In genomic region chr2:127627354-127627753, GRCm38 (mm10) we compare ENCODE assay signal across 22 mouse cellular contexts. TPM values are rescaled to one million over a fixed set of nuclear protein-coding genes. Genes with fewer than 3 reads are reported as not detected.
DNase-seq lines count a peak whose midpoint lies in the region; ATAC-seq and TF ChIP-seq lines count a peak whose summit lies in the region.
"Had no signal": no experiment of that assay in that cellular context is flagged by ENCODE, and none has a peak within 500 bp of the region (broad histone marks: within the 10 kb centered on the region; RNA-seq: fewer than 3 reads in every experiment).

No protein-coding gene starts in this region.

- H3K4me2 ChIP-seq in liver, embryonic 12.5 days, result no peak overlapping the region
- H3K4me2 ChIP-seq: embryonic facial prominence, embryonic 12.5 days; heart, embryonic 12.5 days; midbrain, embryonic 12.5 days; neural tube, embryonic 15.5 days had no signal

- H3K4me1 ChIP-seq in liver, embryonic 12.5 days, result no peaks in the 10 kb centered on the region
- H3K4me1 ChIP-seq: embryonic facial prominence, embryonic 12.5 days; heart, embryonic 12.5 days; midbrain, embryonic 12.5 days had no signal

- no peaks in the 10 kb centered on the region for H3K9me3 ChIP-seq in liver, embryonic 12.5 days (replicated peaks)
- H3K9me3 ChIP-seq: embryonic facial prominence, embryonic 12.5 days; heart, embryonic 12.5 days; midbrain, embryonic 12.5 days; neural tube, embryonic 15.5 days had no signal

- DNase-seq in cerebellum, adult 9-10 months, result peak; percentile 10
- no peak for DNase-seq in cerebellum, adult 11 months
- DNase-seq in frontal cortex, postnatal 36 days (ENCODE audit: low spot score in 2 of 2), result peak; percentile 4 to 12
- DNase-seq in frontal cortex, postnatal 10 days (ENCODE audit: low spot score in 2 of 2), result no peak
- no peak for DNase-seq in left cerebral cortex, adult 2 months (ENCODE audit: extremely low spot score in 1 of 2, low spot score in 2 of 2)
- no peak for DNase-seq in left cerebral cortex, postnatal 10 days (ENCODE audit: extremely low spot score in 1 of 2, low spot score in 2 of 2)
- peak; percentile 7 for DNase-seq in embryo, embryonic 10.5 days (ENCODE audit: low spot score)
- DNase-seq: adrenal gland, adult 2 months; heart, postnatal 36 days; kidney, adult 9 months; kidney, postnatal 36 days; lung, adult 2 months; thymus, adult 2 months had no signal

- H3K36me3 ChIP-seq in liver, embryonic 12.5 days, result no peaks in the 10 kb centered on the region
- H3K36me3 ChIP-seq: embryonic facial prominence, embryonic 12.5 days; heart, embryonic 12.5 days; midbrain, embryonic 12.5 days; neural tube, embryonic 15.5 days had no signal

- H3K9ac ChIP-seq in liver, embryonic 12.5 days, result no peak overlapping the region
- H3K9ac ChIP-seq: embryonic facial prominence, embryonic 12.5 days; heart, embryonic 12.5 days; midbrain, embryonic 12.5 days; neural tube, embryonic 15.5 days had no signal

- WGBS in liver, embryonic 12.5 days (ENCODE audit: insufficient replicate concordance), result 62% methylated on average over 6 of the region's 6 CpGs

- TF ChIP-seq CTCF in left cerebral cortex, adult 2 months (IDR thresholded peaks at IDR 0.05), result no peak

- peak overlapping the region; percentile 58; the same call in 1 of the 2 replicates for H3K27ac ChIP-seq in left cerebral cortex, adult 2 months
- H3K27ac ChIP-seq in liver, embryonic 12.5 days, result no peak overlapping the region
- H3K27ac ChIP-seq: embryonic facial prominence, embryonic 12.5 days; macrophage; midbrain, embryonic 12.5 days; neural tube, embryonic 15.5 days had no signal

- peaks cover 11% of the 10 kb centered on the region; the same call in 1 of the 2 replicates for H3K27me3 ChIP-seq in liver, embryonic 12.5 days (replicated peaks)
- H3K27me3 ChIP-seq: embryonic facial prominence, embryonic 12.5 days; midbrain, embryonic 12.5 days; neural tube, embryonic 15.5 days had no signal

- no peak for ATAC-seq in liver, embryonic 12.5 days

- no peak overlapping the region for H3K4me3 ChIP-seq in left cerebral cortex, adult 2 months
- no peak overlapping the region for H3K4me3 ChIP-seq in liver, embryonic 12.5 days
- H3K4me3 ChIP-seq: embryonic facial prominence, embryonic 12.5 days; heart, embryonic 12.5 days; midbrain, embryonic 12.5 days; myocyte; neural tube, embryonic 15.5 days had no signal

- intact Hi-C loops in left cerebral cortex, adult 2 months (cut with DNase I), result no loop called here
- intact Hi-C loops in left cerebral cortex, postnatal 10 days (cut with DNase I), result no loop called here

RNA-seq across cellular contexts. Expression of gene Mal, which starts 29.1 kb away (rescaled TPM):
- total RNA-seq in left cerebral cortex, adult 2 months (2021), result 10 to 100 TPM; 59.8 to 65.0 TPM
- 1 to 10 TPM; 3.9 to 7.9 TPM for total RNA-seq in left cerebral cortex, postnatal 10 days (2021)
- polyA plus RNA-seq in liver, embryonic 12.5 days (2016; fragmentation: Nextera tagmentation; extraction: Ambion mirVana), result not detected in 2 replicates
- total RNA-seq: granulocyte monocyte progenitor cell, adult 5-6 weeks; MEL had no signal
- polyA plus RNA-seq: macrophage had no signal

RNA-seq across cellular contexts. Expression of gene Mrps5, which starts 40.3 kb away (rescaled TPM):
- 10 to 100 TPM; 82.1 to 94.5 TPM for total RNA-seq in left cerebral cortex, adult 2 months (2021)
- total RNA-seq in left cerebral cortex, postnatal 10 days (2021), result 10 to 100 TPM; 90.7 to 100.0 TPM
- polyA plus RNA-seq in liver, embryonic 12.5 days (2016; fragmentation: Nextera tagmentation; extraction: Ambion mirVana), result 132 and 134 TPM in 2 replicates

RNA-seq across cellular contexts. Expression of gene Zfp661, which starts 40.5 kb away (rescaled TPM):
- 1 to 10 TPM; 6.3 to 8.1 TPM for total RNA-seq in left cerebral cortex, adult 2 months (2021)
- total RNA-seq in left cerebral cortex, postnatal 10 days (2021), result 1 to 10 TPM; 8.0 to 9.3 TPM
- 1.8 and 2.0 TPM in 2 replicates for polyA plus RNA-seq in liver, embryonic 12.5 days (2016; fragmentation: Nextera tagmentation; extraction: Ambion mirVana)

Comparison
In these comparisons a context has a peak if more than half of its experiments do, and no peak if none do; other contexts are left out.
1. DNase-seq: peak in cerebellum, adult 9-10 months (single experiment), frontal cortex, postnatal 36 days (2 of 2) and embryo, embryonic 10.5 days (single experiment); none in cerebellum, adult 11 months (single experiment), frontal cortex, postnatal 10 days (0 of 2), left cerebral cortex, adult 2 months (0 of 2) and left cerebral cortex, postnatal 10 days (0 of 2).
2. RNA of gene Mal, which starts 29.1 kb away (total RNA-seq): 59.8 to 65.0 TPM in left cerebral cortex, adult 2 months; 3.9 to 7.9 TPM in left cerebral cortex, postnatal 10 days; every median in the first group is over 4 times any median in the second.